Comparison of ENCODE assay signal across 7 mouse cellular contexts in genomic region chr8:44980030-44980429, GRCm38 (mm10). TPM values are rescaled to one million over a fixed set of nuclear protein-coding genes. Genes with fewer than 3 reads are reported as not detected.
DNase-seq lines count a peak whose midpoint lies in the region; ATAC-seq and TF ChIP-seq lines count a peak whose summit lies in the region.

No protein-coding gene starts in this region.

- peaks cover 13% of the 10 kb centered on the region; the same call in 1 of the 2 replicates for H3K4me1 ChIP-seq in cerebellum, adult 2 months (ENCODE audit: control insufficient read depth, insufficient read depth, low read length)
- peaks cover 7% of the 10 kb centered on the region for H3K4me1 ChIP-seq in forebrain, embryonic 11.5 days (replicated peaks; ENCODE audit: control insufficient read depth, insufficient read depth, low read length)
- H3K4me1 ChIP-seq in heart, embryonic 16.5 days (ENCODE audit: control insufficient read depth, insufficient read depth, low read length): peaks cover 45% of the 10 kb centered on the region
- peaks cover 40% of the 10 kb centered on the region for H3K4me1 ChIP-seq in lung, embryonic 15.5 days

- H3K27me3 ChIP-seq in cerebellum, adult 2 months (ENCODE audit: control insufficient read depth, insufficient read depth, low read length): no peaks in the 10 kb centered on the region
- H3K27me3 ChIP-seq in forebrain, embryonic 11.5 days (ENCODE audit: control insufficient read depth, insufficient read depth, low read length): no peaks in the 10 kb centered on the region
- no peaks in the 10 kb centered on the region for H3K27me3 ChIP-seq in heart, embryonic 16.5 days (ENCODE audit: control insufficient read depth, insufficient read depth, low read length)
- no peaks in the 10 kb centered on the region for H3K27me3 ChIP-seq in lung, embryonic 15.5 days

- H3K27ac ChIP-seq in cerebellum, adult 2 months (ENCODE audit: insufficient read depth, low read length): peak overlapping the region; percentile 17; the same call in 1 of the 2 replicates
- H3K27ac ChIP-seq in forebrain, embryonic 11.5 days (ENCODE audit: low read depth, low read length): 0 out of 2 replicates have a peak overlapping the region, but pooled peaks have one; percentile 37
- H3K27ac ChIP-seq in heart, embryonic 16.5 days (ENCODE audit: low read length): peak overlapping the region; percentile 93
- H3K27ac ChIP-seq in lung, embryonic 15.5 days: peak overlapping the region; percentile 81

- peak; percentile 62 to 77 for DNase-seq in cerebellum, adult 2 months
- no peak for DNase-seq in forebrain, embryonic 11.5 days (ENCODE audit: low spot score)
- peak; percentile 62 for DNase-seq in kidney, postnatal 10 days
- DNase-seq in right cerebral cortex, postnatal 25 days: peak; percentile 38
- no peak for DNase-seq in thymus, adult 18-20 months

- no peak for TF ChIP-seq POLR2A in cerebellum, adult 2 months (IDR thresholded peaks at IDR 0.05; ENCODE audit: borderline replicate concordance, insufficient read depth, low read length)

- H3K9me3 ChIP-seq in forebrain, embryonic 11.5 days (ENCODE audit: control insufficient read depth, low read length): no peaks in the 10 kb centered on the region
- no peaks in the 10 kb centered on the region for H3K9me3 ChIP-seq in heart, embryonic 16.5 days (replicated peaks; ENCODE audit: control insufficient read depth, low read length)
- no peaks in the 10 kb centered on the region for H3K9me3 ChIP-seq in lung, embryonic 15.5 days

- 11% methylated on average over 12 of the region's 12 CpGs for WGBS in cerebellum, adult 2 months
- WGBS in forebrain, embryonic 11.5 days: 27% methylated on average over 12 of the region's 12 CpGs
- 31% methylated on average over 12 of the region's 12 CpGs for WGBS in heart, embryonic 16.5 days
- WGBS in lung, embryonic 15.5 days: 45% methylated on average over 12 of the region's 12 CpGs

- no peak for TF ChIP-seq CTCF in cerebellum, adult 2 months (IDR thresholded peaks at IDR 0.05; ENCODE audit: borderline replicate concordance, insufficient read depth, low read depth, low read length)

- no peak overlapping the region for H3K4me3 ChIP-seq in cerebellum, adult 2 months (replicated peaks; ENCODE audit: insufficient read depth, low read depth, low read length)
- no peak overlapping the region for H3K4me3 ChIP-seq in forebrain, embryonic 11.5 days (ENCODE audit: low read depth, low read length)
- H3K4me3 ChIP-seq in heart, embryonic 16.5 days (ENCODE audit: low read length): no peak overlapping the region
- H3K4me3 ChIP-seq in lung, embryonic 15.5 days: no peak overlapping the region

- H3K9ac ChIP-seq in forebrain, embryonic 11.5 days (ENCODE audit: low read length): peak overlapping the region; percentile 35; the same call in 1 of the 2 replicates
- peak overlapping the region; percentile 57 for H3K9ac ChIP-seq in heart, embryonic 16.5 days (ENCODE audit: low read length)
- H3K9ac ChIP-seq in lung, embryonic 15.5 days: no peak overlapping the region

- ATAC-seq in forebrain, embryonic 11.5 days (replicated peaks; ENCODE audit: low FRiP score): peak; percentile 74
- peak; percentile 95 for ATAC-seq in heart, embryonic 16.5 days (replicated peaks; ENCODE audit: extremely low read depth, insufficient read depth, low FRiP score)
- ATAC-seq in lung, embryonic 15.5 days (ENCODE audit: borderline replicate concordance, extremely low read depth, low FRiP score, low TSS enrichment): peak; percentile 91

- H3K36me3 ChIP-seq in forebrain, embryonic 11.5 days (ENCODE audit: control insufficient read depth, insufficient read depth, low read length): no peaks in the 10 kb centered on the region
- H3K36me3 ChIP-seq in heart, embryonic 16.5 days (ENCODE audit: control insufficient read depth, insufficient read depth): no peaks in the 10 kb centered on the region
- H3K36me3 ChIP-seq in lung, embryonic 15.5 days: no peaks in the 10 kb centered on the region

- no peak overlapping the region for H3K4me2 ChIP-seq in forebrain, embryonic 11.5 days (ENCODE audit: low read depth, low read length, severe bottlenecking)
- peak overlapping the region; percentile 33 for H3K4me2 ChIP-seq in heart, embryonic 16.5 days (ENCODE audit: low read depth, low read length)
- H3K4me2 ChIP-seq in lung, embryonic 15.5 days: no peak overlapping the region; the same call in 1 of the 2 replicates

RNA-seq across cellular contexts. Expression of gene Fat1, which starts 44.8 kb away (rescaled TPM):
- polyA plus RNA-seq in cerebellum, adult 2 months (2012; rRNA removed): 106 and 120 TPM in 2 replicates
- polyA plus RNA-seq in forebrain, embryonic 11.5 days (2014; fragmentation: Nextera tagmentation; extraction: Ambion mirVana): 35.2 and 35.5 TPM in 2 replicates
- polyA plus RNA-seq in heart, embryonic 16.5 days (2015; fragmentation: Nextera tagmentation; extraction: Ambion mirVana): 10.4 and 13.8 TPM in 2 replicates
- 16.2 and 19.1 TPM in 2 replicates for polyA plus RNA-seq in lung, embryonic 15.5 days (2015; fragmentation: Nextera tagmentation; extraction: Ambion mirVana)

Comparison
In these comparisons a context has a peak if more than half of its experiments do, and no peak if none do; other contexts are left out.
1. DNase-seq: peak in cerebellum, adult 2 months (2 of 2), kidney, postnatal 10 days (single experiment) and right cerebral cortex, postnatal 25 days (single experiment); none in forebrain, embryonic 11.5 days (single experiment) and thymus, adult 18-20 months (0 of 2).
2. H3K27ac ChIP-seq: peak in every context shown above with its lines; median percentile 93 in heart, embryonic 16.5 days; 81 in lung, embryonic 15.5 days; 37 in forebrain, embryonic 11.5 days; 17 in cerebellum, adult 2 months.
3. Peak in every context shown above with its lines, with median percentiles within 50 percentile points of each other: ATAC-seq.